Mouse (Mus musculus) brain, embryonic 14.5 days (tissue): Measurements from ENCODE around the gene D630039A03Rik. TPM values are rescaled to one million over a fixed set of nuclear protein-coding genes. Genes with fewer than 3 reads are reported as not detected.

Experiments used
- DNase-seq: peaks from one replicate; pipeline ENCODE4 v3.0.0-alpha.2; 2011; ENCODE audit warnings: low read depth
- CTCF ChIP-seq: fragments of 200-500 bp; IDR thresholded peaks from 2 replicates; pipeline ENCODE4 v1.5.1; 2012; ENCODE audit warnings: inconsistent platforms, mild to moderate bottlenecking, moderate library complexity, borderline replicate concordance; ENCODE audit not compliant: insufficient read depth, insufficient read length; ENCODE audit errors: extremely low read depth
- POLR2A ChIP-seq: fragments of 200-500 bp; IDR thresholded peaks from 2 replicates; pipeline ENCODE4 v1.6.1; 2012; ENCODE audit warnings: mild to moderate bottlenecking, inconsistent platforms, borderline replicate concordance; ENCODE audit not compliant: poor library complexity, insufficient read depth, insufficient read length, severe bottlenecking; ENCODE audit errors: extremely low read depth
- polyA plus RNA-seq: library from polyadenylated mRNA; depleted of rRNA; stranded (reverse); fragments of >200 nt; gene quantifications from 2 replicates; pipeline ENCODE4 v1.2.3, GENCODE M21; 2012; rRNA removed

Gene D630039A03Rik
- polyA plus RNA-seq, 1 experiment: 0.05 TPM

GRCm38 (mm10) chr4:57879137-57879536 is 37.0 kb downstream of the D630039A03Rik start:
- no peak for DNase-seq
- TF ChIP-seq POLR2A: no peak
- no peak for TF ChIP-seq CTCF

DNA sequence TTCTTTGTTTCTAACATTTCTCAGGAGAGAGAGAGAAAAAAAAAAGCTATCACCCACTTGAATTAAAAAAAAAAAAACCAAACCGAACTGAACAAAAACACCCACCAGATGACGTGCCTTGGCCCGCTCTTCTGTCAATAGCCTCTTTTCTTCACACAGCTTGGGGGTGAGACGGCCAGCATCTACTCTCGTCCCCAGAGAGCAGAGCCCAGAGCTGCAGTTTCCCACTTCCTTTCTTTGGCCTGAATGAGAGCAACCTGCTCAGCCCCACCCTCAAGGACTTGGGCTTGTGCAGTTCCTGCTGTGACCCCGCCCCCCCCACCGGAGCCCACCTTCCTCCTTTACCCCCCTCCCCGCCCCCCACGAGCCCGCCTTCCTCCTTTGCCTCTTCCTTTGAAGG is 48.6 kb downstream of the D630039A03Rik start:
- TF ChIP-seq POLR2A (no peak), CTCF (no peak)
- DNase-seq: peak; percentile 49

- DNase-seq: no peak
- TF ChIP-seq POLR2A (no peak), CTCF (no peak)
These were observed 49.1 kb downstream of the D630039A03Rik start for GRCm38 (mm10) chr4:57866990-57867389.

DNA sequence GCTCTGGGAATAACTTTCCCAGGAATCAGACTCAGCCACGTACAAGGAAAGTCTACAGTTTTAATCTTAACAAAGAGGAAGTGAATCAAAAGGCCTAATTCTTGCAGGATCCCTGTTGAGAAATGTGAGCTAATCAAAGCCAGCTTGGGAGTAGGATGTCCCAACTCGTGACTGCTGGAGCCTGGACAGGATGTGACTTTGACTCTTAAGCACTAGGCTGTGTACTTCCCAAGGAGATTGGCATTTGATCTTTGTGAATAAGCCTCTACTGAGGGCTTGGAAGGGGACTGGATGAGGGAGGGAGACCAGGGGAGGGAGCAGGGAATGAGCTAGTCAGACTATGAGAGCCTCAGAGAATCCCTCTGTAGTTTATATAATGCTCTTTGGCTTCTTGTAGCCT is 50.0 kb downstream of the D630039A03Rik start:
- TF ChIP-seq CTCF: no peak
- no peak for TF ChIP-seq POLR2A
- peak; percentile 62 for DNase-seq

- no peak for DNase-seq
- TF ChIP-seq POLR2A: no peak
- TF ChIP-seq CTCF: no peak
These were observed 53.7 kb downstream of the D630039A03Rik start for GRCm38 (mm10) chr4:57862269-57862986.

- no peak for DNase-seq
- no peak for TF ChIP-seq POLR2A
- no peak for TF ChIP-seq CTCF
These were observed 54.2 kb downstream of the D630039A03Rik start for GRCm38 (mm10) chr4:57861856-57862255.

GRCm38 (mm10) chr4:57861166-57861565 is 54.9 kb downstream of the D630039A03Rik start:
- no peak for DNase-seq
- no peak for TF ChIP-seq CTCF
- TF ChIP-seq POLR2A: no peak

GRCm38 (mm10) chr4:57860204-57860611 is 55.9 kb downstream of the D630039A03Rik start:
- DNase-seq: no peak
- TF ChIP-seq POLR2A (no peak), CTCF (no peak)

Other genes with a start within 250 kb of the D630039A03Rik start
- 9.2 and 14.5 TPM in 2 replicates for gene Akap2, start 198.6 kb downstream of the D630039A03Rik start, polyA plus RNA-seq
- gene Txn1, start 40.1 kb upstream of the D630039A03Rik start, polyA plus RNA-seq: 157 and 205 TPM in 2 replicates
- gene Txndc8, start 92.8 kb upstream of the D630039A03Rik start, polyA plus RNA-seq: not detected in 2 replicates